Mouse (Mus musculus): ENCODE data around the gene Spin2f. TPM values are rescaled to one million over a fixed set of nuclear protein-coding genes. Genes with fewer than 3 reads are reported as not detected.
"Not testable (repeated sequence)": the region's sequence is repeated elsewhere in the genome, so short reads cannot be mapped to it uniquely, and the experiment has no call there.

Gene Spin2f
- not detected in 2 replicates for polyA plus RNA-seq (2012; rRNA removed)

DNA sequence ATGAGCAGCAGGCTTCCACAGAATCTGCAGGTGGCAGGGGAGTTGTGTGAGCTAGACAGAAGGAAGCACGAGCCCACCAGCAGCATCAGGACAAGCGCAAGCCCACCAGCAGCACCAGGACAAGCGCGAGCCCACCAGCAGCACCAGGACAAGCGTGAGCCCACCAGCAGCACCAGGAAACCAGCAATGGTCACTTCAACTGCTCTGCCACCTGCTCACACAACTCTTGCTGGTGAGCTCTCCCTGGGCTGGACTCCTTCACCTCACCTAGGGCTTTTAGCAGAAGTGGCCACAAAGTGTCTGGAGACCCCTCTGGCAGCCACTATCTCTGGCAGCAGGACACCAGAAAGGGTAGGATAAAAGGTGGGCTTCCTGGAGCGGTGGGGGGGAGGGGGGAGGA, at the start of gene Spin2f:
TSS of gene Spin2f (plus strand) at position 301 of the 400 bp plus-strand sequence.
- not testable (repeated sequence) for DNase-seq (ENCODE audit: low read depth)

DNA sequence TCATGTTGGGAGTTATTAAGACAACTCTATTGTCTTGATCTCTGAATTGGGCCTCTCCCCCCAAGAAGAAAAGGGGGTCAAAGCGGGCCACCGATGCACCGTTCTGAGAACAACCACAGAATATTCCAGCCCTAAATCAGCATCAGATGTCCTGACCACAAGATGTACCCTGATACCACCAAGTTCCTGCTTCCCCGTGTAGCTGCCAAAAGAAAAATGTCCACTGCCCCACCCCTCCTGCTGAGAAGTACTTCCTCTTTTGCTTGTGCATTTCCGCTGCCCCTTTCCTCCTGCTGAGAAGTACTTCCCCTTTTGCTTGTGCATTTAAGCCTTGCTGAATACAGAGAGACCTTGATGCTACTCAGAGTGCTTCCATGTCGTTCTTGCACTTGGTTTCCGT, 41.6 kb upstream of the Spin2f start:
- not testable (repeated sequence) for DNase-seq (ENCODE audit: low read depth)

DNA sequence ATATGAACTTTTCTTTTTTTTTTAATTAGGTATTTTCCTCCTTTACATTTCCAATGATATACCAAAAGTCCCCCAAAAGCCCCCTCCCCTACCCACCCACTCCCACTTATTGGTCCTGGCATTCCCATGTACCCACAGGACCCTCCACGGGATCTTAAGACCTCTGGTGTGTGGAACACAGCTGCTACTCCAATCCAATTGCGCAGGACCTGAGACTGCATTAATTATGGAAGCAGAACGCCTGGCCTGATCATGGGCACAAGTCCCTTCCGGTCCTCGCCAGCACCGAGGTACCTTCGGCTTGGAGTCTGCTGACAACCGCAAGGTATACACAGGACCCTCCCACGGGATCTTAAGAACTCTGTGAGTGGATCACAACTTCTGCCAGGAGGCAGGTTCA, 30.2 kb upstream of the Spin2f start:
- not testable (repeated sequence) for DNase-seq (ENCODE audit: low read depth)

- not testable (repeated sequence) for DNase-seq (ENCODE audit: low read depth)
Observed at GRCm38 (mm10) chrX:31235088-31235487, 18.6 kb upstream of the Spin2f start.

DNA sequence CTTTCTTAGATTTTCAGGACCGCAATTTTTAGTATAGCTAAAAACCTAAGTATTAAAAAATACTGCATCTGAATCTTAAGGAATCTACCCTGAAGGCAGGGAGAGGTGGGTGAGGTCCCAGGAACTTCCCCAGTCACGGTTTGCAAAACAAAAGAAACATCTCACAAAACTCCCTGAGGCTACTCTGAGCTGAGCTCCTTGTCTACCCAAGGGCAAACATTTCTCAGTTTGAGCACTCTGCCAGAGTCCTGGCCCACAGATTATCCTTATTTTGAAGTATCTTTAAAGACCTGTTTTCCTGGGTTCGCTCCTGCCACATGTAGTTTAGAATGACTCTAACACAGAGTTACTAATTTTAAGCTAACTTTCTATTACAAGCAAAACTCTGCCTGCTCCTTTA, 11.9 kb upstream of the Spin2f start:
- DNase-seq (ENCODE audit: low read depth), result not testable (repeated sequence)

Other genes starting within 250 kb of the Spin2f start
- not detected in 2 replicates for gene Btbd35f29, start 136.2 kb upstream of the Spin2f start, polyA plus RNA-seq (2012; rRNA removed)
- not detected in 2 replicates for gene Btbd35f26, start 82.6 kb downstream of the Spin2f start, polyA plus RNA-seq (2012; rRNA removed)
- not detected in 2 replicates for gene Btbd35f19, start 130.0 kb downstream of the Spin2f start, polyA plus RNA-seq (2012; rRNA removed)

All from gonadal fat pad, adult 2 months (tissue).